Mouse (Mus musculus) myocyte (in vitro differentiated cells): ENCODE results near the gene Tcerg1l.

Experiments
- E2F4 ChIP-seq: IDR thresholded peaks from one replicate; pipeline ENCODE4 v1.6.1; 2011; ENCODE audit warnings: mild to moderate bottlenecking, control low read depth, moderate library complexity; ENCODE audit not compliant: insufficient read depth
- POLR2A ChIP-seq: IDR thresholded peaks from one replicate; pipeline ENCODE4 v1.6.1; 2011; ENCODE audit warnings: low read depth, mild to moderate bottlenecking, control low read depth, moderate library complexity; ENCODE audit not compliant: insufficient read length
- POLR2AphosphoS2 ChIP-seq: IDR thresholded peaks from one replicate; pipeline ENCODE4 v1.6.1; 2011; ENCODE audit warnings: low read depth, control low read depth; ENCODE audit not compliant: insufficient read length
- TCF3 ChIP-seq: IDR thresholded peaks from one replicate; pipeline ENCODE4 v1.6.1; 2011; ENCODE audit warnings: low read depth, control low read depth; ENCODE audit not compliant: insufficient read length

DNA sequence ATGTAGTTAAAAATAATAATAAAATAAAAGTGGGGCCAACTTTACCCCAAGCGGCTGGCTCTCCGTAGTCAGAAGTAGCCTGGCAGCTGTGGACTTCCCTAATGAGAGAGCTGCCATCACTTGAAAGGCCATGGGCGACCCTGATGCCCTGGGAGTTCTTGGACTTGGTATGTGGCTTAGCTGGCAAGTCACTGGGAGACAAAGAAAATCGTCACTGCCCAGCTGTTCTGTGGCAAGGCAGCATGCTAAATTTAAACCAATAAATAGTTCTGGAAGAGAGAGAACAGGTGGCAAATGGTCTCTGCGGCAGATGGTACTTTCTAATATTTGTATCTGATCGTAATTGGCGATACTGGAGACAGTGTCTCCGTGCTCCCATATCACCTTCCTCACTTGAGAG, 40.1 kb downstream of the Tcerg1l start:
- TF ChIP-seq POLR2AphosphoS2: no peak
- no peak for TF ChIP-seq POLR2A
- no peak for TF ChIP-seq E2F4
- no peak for TF ChIP-seq TCF3
